Mouse (Mus musculus): ENCODE results near the gene Efnb3.
"Not testable (repeated sequence)": the region's sequence is repeated elsewhere in the genome, so short reads cannot be mapped to it uniquely, and the experiment has no call there.

Gene Efnb3

GRCm38 (mm10) chr11:69549060-69549656, 10.8 kb downstream of the Efnb3 start, which contains the start of gene Dnah2:
TSS of gene Dnah2 (minus strand) at chr11:69549110.
- DNase-seq (ENCODE audit: low read depth), result no peak

- DNase-seq (ENCODE audit: low read depth), result no peak
These were observed 12.9 kb downstream of the Efnb3 start for GRCm38 (mm10) chr11:69547071-69547470.

GRCm38 (mm10) chr11:69546423-69547053, 13.5 kb downstream of the Efnb3 start:
- no peak for DNase-seq (ENCODE audit: low read depth)

- DNase-seq (ENCODE audit: low read depth), result no peak
These were observed 14.0 kb downstream of the Efnb3 start for GRCm38 (mm10) chr11:69545957-69546356.

GRCm38 (mm10) chr11:69543598-69543997, 16.4 kb downstream of the Efnb3 start:
- DNase-seq (ENCODE audit: low read depth), result no peak

GRCm38 (mm10) chr11:69541741-69542140, 18.3 kb downstream of the Efnb3 start:
- DNase-seq (ENCODE audit: low read depth), result not testable (repeated sequence)

GRCm38 (mm10) chr11:69540700-69541099, 19.3 kb downstream of the Efnb3 start:
- DNase-seq (ENCODE audit: low read depth), result no peak

- no peak for DNase-seq (ENCODE audit: low read depth)
These were observed 25.0 kb downstream of the Efnb3 start for GRCm38 (mm10) chr11:69534990-69535389.

- DNase-seq (ENCODE audit: low read depth), result no peak
These were observed 27.4 kb downstream of the Efnb3 start for GRCm38 (mm10) chr11:69532480-69533150.

GRCm38 (mm10) chr11:69530755-69531154, 29.2 kb downstream of the Efnb3 start:
- not testable (repeated sequence) for DNase-seq (ENCODE audit: low read depth)

- DNase-seq (ENCODE audit: low read depth), result not testable (repeated sequence)
These were observed 29.7 kb downstream of the Efnb3 start for GRCm38 (mm10) chr11:69530281-69530680.

- no peak for DNase-seq (ENCODE audit: low read depth)
These were observed 32.0 kb downstream of the Efnb3 start for GRCm38 (mm10) chr11:69528031-69528390.

GRCm38 (mm10) chr11:69527098-69528030, 32.6 kb downstream of the Efnb3 start:
- DNase-seq (ENCODE audit: low read depth), result no peak

GRCm38 (mm10) chr11:69526631-69527030, 33.4 kb downstream of the Efnb3 start:
- no peak for DNase-seq (ENCODE audit: low read depth)

GRCm38 (mm10) chr11:69525661-69526060, 34.3 kb downstream of the Efnb3 start:
- DNase-seq (ENCODE audit: low read depth), result no peak

GRCm38 (mm10) chr11:69523651-69524050, 36.4 kb downstream of the Efnb3 start:
- DNase-seq (ENCODE audit: low read depth), result no peak

GRCm38 (mm10) chr11:69521526-69522149, 38.4 kb downstream of the Efnb3 start:
- DNase-seq (ENCODE audit: low read depth), result peak; percentile 42

GRCm38 (mm10) chr11:69519976-69520375, 40.0 kb downstream of the Efnb3 start:
- no peak for DNase-seq (ENCODE audit: low read depth)

GRCm38 (mm10) chr11:69516661-69517060, 43.3 kb downstream of the Efnb3 start:
- no peak for DNase-seq (ENCODE audit: low read depth)

GRCm38 (mm10) chr11:69516151-69516640, 43.8 kb downstream of the Efnb3 start:
- DNase-seq (ENCODE audit: low read depth), result no peak

GRCm38 (mm10) chr11:69513840-69514239, 46.2 kb downstream of the Efnb3 start:
- peak; percentile 65 for DNase-seq (ENCODE audit: low read depth)

Data from c-Kit-positive CD71-positive TER-119-negative erythroid progenitor cells, embryonic 14.5 days (primary cell).